Mouse (Mus musculus): ENCODE measurements around the gene Dusp10.
A peak's percentile ranks its signal among the peaks of the same experiment; 100 is the strongest.

Gene Dusp10

GRCm38 (mm10) chr1:184013106-184013505 is at the start of gene Dusp10:
Dusp10 (plus strand) TSS chr1:184013302.
- DNase-seq (ENCODE audit: low spot score), result no peak

- no peak for DNase-seq (ENCODE audit: low spot score)
Measured at GRCm38 (mm10) chr1:183965341-183965740, 47.8 kb upstream of the Dusp10 start.

GRCm38 (mm10) chr1:183969265-183969664 is 43.8 kb upstream of the Dusp10 start:
- DNase-seq (ENCODE audit: low spot score), result no peak

GRCm38 (mm10) chr1:183979814-183980243 is 33.3 kb upstream of the Dusp10 start:
- no peak for DNase-seq (ENCODE audit: low spot score)

GRCm38 (mm10) chr1:183982108-183982507 is 31.0 kb upstream of the Dusp10 start:
- DNase-seq (ENCODE audit: low spot score), result no peak

GRCm38 (mm10) chr1:183987711-183988245 is 25.3 kb upstream of the Dusp10 start:
- no peak for DNase-seq (ENCODE audit: low spot score)

- DNase-seq (ENCODE audit: low spot score), result no peak
Measured at GRCm38 (mm10) chr1:183991921-183992320, 21.2 kb upstream of the Dusp10 start.

- no peak for DNase-seq (ENCODE audit: low spot score)
Measured at GRCm38 (mm10) chr1:183997207-183997606, 15.9 kb upstream of the Dusp10 start.

- no peak for DNase-seq (ENCODE audit: low spot score)
Measured at GRCm38 (mm10) chr1:184002470-184002869, 10.6 kb upstream of the Dusp10 start.

- peak; percentile 80 for DNase-seq (ENCODE audit: low spot score)
Measured at GRCm38 (mm10) chr1:184004311-184004710, 8.8 kb upstream of the Dusp10 start.

- DNase-seq (ENCODE audit: low spot score), result no peak
Measured at GRCm38 (mm10) chr1:184005315-184006058, 7.6 kb upstream of the Dusp10 start.

- no peak for DNase-seq (ENCODE audit: low spot score)
Measured at GRCm38 (mm10) chr1:184006086-184006485, 7.0 kb upstream of the Dusp10 start.

GRCm38 (mm10) chr1:184011311-184011710 is 1.8 kb upstream of the Dusp10 start:
- no peak for DNase-seq (ENCODE audit: low spot score)

- DNase-seq (ENCODE audit: low spot score), result no peak
Measured at GRCm38 (mm10) chr1:184014091-184014490, 989 bp downstream of the Dusp10 start.

- no peak for DNase-seq (ENCODE audit: low spot score)
Measured at GRCm38 (mm10) chr1:184015995-184016730, 3.1 kb downstream of the Dusp10 start.

GRCm38 (mm10) chr1:184017606-184018005 is 4.5 kb downstream of the Dusp10 start:
- no peak for DNase-seq (ENCODE audit: low spot score)

- no peak for DNase-seq (ENCODE audit: low spot score)
Measured at GRCm38 (mm10) chr1:184019042-184019721, 6.1 kb downstream of the Dusp10 start.

- DNase-seq (ENCODE audit: low spot score), result no peak
Measured at GRCm38 (mm10) chr1:184019722-184020107, 6.6 kb downstream of the Dusp10 start.

GRCm38 (mm10) chr1:184023971-184024370 is 10.9 kb downstream of the Dusp10 start:
- DNase-seq (ENCODE audit: low spot score), result no peak

GRCm38 (mm10) chr1:184024631-184025030 is 11.5 kb downstream of the Dusp10 start:
- no peak for DNase-seq (ENCODE audit: low spot score)

GRCm38 (mm10) chr1:184025079-184025478 is 12.0 kb downstream of the Dusp10 start:
- no peak for DNase-seq (ENCODE audit: low spot score)

- no peak for DNase-seq (ENCODE audit: low spot score)
Measured at GRCm38 (mm10) chr1:184027039-184027438, 13.9 kb downstream of the Dusp10 start.
